In genomic region chr11:33098446-33098845, GRCm38 (mm10) we compare ENCODE assay signal across 14 mouse cellular contexts. TPM values are rescaled to one million over a fixed set of nuclear protein-coding genes. Genes with fewer than 3 reads are reported as not detected.
DNase-seq lines count a peak whose midpoint lies in the region; ATAC-seq lines count a peak whose summit lies in the region.
"Had no signal": no experiment of that assay in that cellular context is flagged by ENCODE, and none has a peak within 500 bp of the region (broad histone marks: within the 10 kb centered on the region; RNA-seq: fewer than 3 reads in every experiment).

No protein-coding gene starts in this region.

- H3K9ac ChIP-seq in heart, embryonic 12.5 days: no peak overlapping the region
- H3K9ac ChIP-seq in hindbrain, embryonic 13.5 days: no peak overlapping the region
- H3K9ac ChIP-seq: heart, embryonic 15.5 days; lung, embryonic 15.5 days had no signal

- H3K27me3 ChIP-seq in heart, embryonic 12.5 days (replicated peaks): peaks cover 22% of the 10 kb centered on the region
- peaks cover 11% of the 10 kb centered on the region; the same call in 1 of the 2 replicates for H3K27me3 ChIP-seq in hindbrain, embryonic 13.5 days
- H3K27me3 ChIP-seq: lung, embryonic 15.5 days had no signal

- no peaks in the 10 kb centered on the region for H3K36me3 ChIP-seq in heart, embryonic 12.5 days
- H3K36me3 ChIP-seq in hindbrain, embryonic 13.5 days: no peaks in the 10 kb centered on the region
- H3K36me3 ChIP-seq: heart, embryonic 15.5 days; lung, embryonic 15.5 days had no signal

- 77% methylated on average over 12 of the region's 12 CpGs for WGBS in heart, embryonic 12.5 days
- 71% methylated on average over 12 of the region's 12 CpGs for WGBS in hindbrain, embryonic 13.5 days

- intact Hi-C loops in heart, postnatal 14 days (cut with DNase I): loop anchor here (5.0 kb wide), 2 partner anchors 49 to 381 kb away; partner anchors contain the start of gene Fgf18

- no peak overlapping the region for H3K27ac ChIP-seq in heart, embryonic 12.5 days (ENCODE audit: poor library complexity, severe bottlenecking)
- no peak overlapping the region for H3K27ac ChIP-seq in hindbrain, embryonic 13.5 days
- H3K27ac ChIP-seq: heart, embryonic 15.5 days; lung, embryonic 15.5 days; stomach, postnatal 0 days had no signal

- no peak for ATAC-seq in heart, embryonic 12.5 days (ENCODE audit: insufficient number of reproducible peaks, low FRiP score)
- ATAC-seq in hindbrain, embryonic 13.5 days (ENCODE audit: low FRiP score): no peak
- ATAC-seq: inflammation-experienced regulatory T-cells, adult 6 months had no signal

- H3K4me1 ChIP-seq in heart, embryonic 12.5 days (replicated peaks): peaks cover 7% of the 10 kb centered on the region; the same call in 1 of the 2 replicates
- peaks cover 15% of the 10 kb centered on the region for H3K4me1 ChIP-seq in hindbrain, embryonic 13.5 days (replicated peaks)

- no peaks in the 10 kb centered on the region for H3K9me3 ChIP-seq in heart, embryonic 12.5 days (replicated peaks)
- no peaks in the 10 kb centered on the region for H3K9me3 ChIP-seq in hindbrain, embryonic 13.5 days
- H3K9me3 ChIP-seq: heart, embryonic 15.5 days; lung, embryonic 15.5 days had no signal

- DNase-seq in heart, adult 11 months: peak; percentile 98
- DNase-seq in urinary bladder, postnatal 14 days (ENCODE audit: low spot score): peak; percentile 22
- DNase-seq in urinary bladder, postnatal 25 days (ENCODE audit: low spot score): no peak
- DNase-seq in heart, postnatal 14 days: peak; percentile 64 to 70
- DNase-seq in right cerebral cortex, postnatal 25 days: no peak
- DNase-seq in c-Kit-positive CD71-positive TER-119-positive erythroid progenitor cells, embryonic 14.5 days (ENCODE audit: low spot score): no peak

- no peak overlapping the region for H3K4me2 ChIP-seq in heart, embryonic 12.5 days
- no peak overlapping the region for H3K4me2 ChIP-seq in hindbrain, embryonic 13.5 days
- H3K4me2 ChIP-seq: heart, embryonic 15.5 days; lung, embryonic 15.5 days had no signal

- H3K4me3 ChIP-seq in heart, embryonic 12.5 days: no peak overlapping the region
- no peak overlapping the region for H3K4me3 ChIP-seq in hindbrain, embryonic 13.5 days
- H3K4me3 ChIP-seq: heart, embryonic 15.5 days; lung, embryonic 15.5 days had no signal

RNA-seq across cellular contexts. Expression of gene Fgf18, which starts 48.8 kb away (rescaled TPM):
- 2.6 TPM in 2 replicates for polyA plus RNA-seq in heart, embryonic 12.5 days (2016; fragmentation: Nextera tagmentation; extraction: Ambion mirVana)
- 1 to 10 TPM; 4.1 to 4.9 TPM for total RNA-seq in heart, postnatal 14 days (2021)
- 4.8 and 5.0 TPM in 2 replicates for polyA plus RNA-seq in hindbrain, embryonic 13.5 days (2015; fragmentation: Nextera tagmentation; extraction: Ambion mirVana)
- total RNA-seq: liver, adult 2 months; megakaryocyte, adult 5-6 weeks had no signal
- polyA plus RNA-seq: inflammation-experienced regulatory T-cells, adult 6 months; liver, adult 2 months had no signal

Comparison
In these comparisons a context has a peak if more than half of its experiments do, and no peak if none do; other contexts are left out.
1. DNase-seq: peak in heart, adult 11 months (single experiment), urinary bladder, postnatal 14 days (single experiment) and heart, postnatal 14 days (2 of 2); none in urinary bladder, postnatal 25 days (single experiment), right cerebral cortex, postnatal 25 days (single experiment) and c-Kit-positive CD71-positive TER-119-positive erythroid progenitor cells, embryonic 14.5 days (single experiment).